Mouse (Mus musculus): ENCODE measurements around the gene Otp.

GRCm38 (mm10) chr13:94915654-94916053 lies 40.3 kb downstream of the Otp start:
- TF ChIP-seq POLR2A (IDR thresholded peaks at IDR 0.05; ENCODE audit: borderline replicate concordance, insufficient read depth, low read length) (no peak), CTCF (IDR thresholded peaks at IDR 0.05; ENCODE audit: borderline replicate concordance, insufficient read depth, low read depth, low read length) (no peak)
